Mouse (Mus musculus) frontal cortex, postnatal 14 days (tissue): ENCODE results near the gene Alg5.
"Not testable (repeated sequence)": the region's sequence is repeated elsewhere in the genome, so short reads cannot be mapped to it uniquely, and the experiment has no call there.

Experiments
- DNase-seq, 2 experiments: peaks; one replicate each; pipeline ENCODE4 v3.0.0; 2022; ENCODE audit warnings: low spot score in 2 of 2

The Alg5 gene

DNA sequence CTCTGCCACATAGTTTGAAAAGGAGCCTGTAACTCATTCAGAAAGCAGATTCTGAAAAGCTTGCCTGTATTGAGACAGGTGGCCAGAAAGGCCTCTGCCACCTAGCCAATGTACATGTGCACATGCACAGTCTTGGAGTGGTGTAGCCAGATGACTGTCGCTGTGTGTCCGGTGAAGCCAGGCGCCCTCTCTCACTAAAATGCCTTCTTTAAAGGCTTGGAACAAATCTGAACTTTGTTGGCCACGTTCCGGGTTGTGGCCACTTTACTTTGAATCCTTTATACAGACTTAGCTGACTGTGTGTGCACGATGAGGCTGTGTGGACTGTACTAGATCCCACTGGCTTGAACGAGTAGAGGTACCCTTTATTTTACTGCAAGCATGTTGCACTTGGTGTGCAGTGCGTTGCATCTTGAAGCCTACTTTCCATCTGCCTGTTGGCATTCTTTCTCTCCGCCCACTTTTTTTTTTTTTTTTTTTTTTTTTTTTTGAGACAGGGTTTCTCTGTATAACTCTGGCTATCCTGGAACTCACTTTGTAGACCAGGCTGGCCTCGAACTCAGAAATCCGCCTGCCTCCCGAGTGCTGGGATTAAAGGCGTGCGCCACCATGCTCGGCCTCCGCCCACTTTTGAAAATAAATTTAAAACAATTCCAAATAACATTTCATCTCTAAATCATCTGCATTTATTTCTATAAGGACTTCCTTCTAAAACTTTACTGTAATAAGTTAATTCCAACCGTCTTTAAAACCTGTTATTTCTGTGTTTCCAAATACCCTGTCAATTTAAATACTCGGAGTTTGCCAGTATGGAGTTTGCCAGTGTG is 975 bp downstream of the Alg5 start:
- peak in 1 of 2 experiments; percentile 14 for DNase-seq

DNA sequence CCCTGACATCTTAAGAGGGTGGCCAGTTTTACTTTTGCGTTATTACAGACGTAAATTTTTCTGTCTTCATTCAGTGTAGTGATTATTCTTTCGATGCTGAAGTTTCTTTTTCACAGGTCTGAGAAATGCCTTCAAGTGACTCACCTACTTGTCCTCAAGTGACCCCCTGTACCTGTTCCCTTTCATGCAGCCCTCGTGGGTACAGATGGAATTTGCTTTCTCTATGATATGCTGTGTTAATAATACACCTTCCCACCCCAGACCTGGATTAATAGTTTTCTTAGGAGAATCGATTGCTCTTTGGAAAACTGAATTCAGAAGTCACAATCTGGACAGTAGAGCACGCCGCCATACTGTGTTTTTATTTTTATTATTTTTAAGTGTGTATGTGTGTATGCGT is 2.0 kb downstream of the Alg5 start:
- no peak for DNase-seq

DNA sequence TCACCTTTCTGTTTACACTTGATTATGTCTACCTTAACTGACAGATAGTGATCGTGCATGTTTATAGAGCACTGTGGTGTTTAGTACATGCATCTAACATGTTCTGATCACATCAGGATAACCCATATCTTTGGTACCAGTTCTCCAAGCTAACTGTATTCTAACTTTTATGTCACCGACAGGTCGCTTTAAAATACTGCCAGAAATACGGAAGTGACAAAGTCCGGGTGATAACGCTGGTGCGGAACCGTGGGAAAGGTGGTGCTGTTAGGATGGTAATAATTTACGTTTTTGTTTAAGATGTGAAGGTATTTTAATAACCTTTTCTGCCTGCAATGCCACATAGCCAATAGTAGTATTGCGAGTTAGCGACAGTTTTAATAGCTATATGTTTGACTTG is 6.6 kb downstream of the Alg5 start:
- DNase-seq, result no peak

DNA sequence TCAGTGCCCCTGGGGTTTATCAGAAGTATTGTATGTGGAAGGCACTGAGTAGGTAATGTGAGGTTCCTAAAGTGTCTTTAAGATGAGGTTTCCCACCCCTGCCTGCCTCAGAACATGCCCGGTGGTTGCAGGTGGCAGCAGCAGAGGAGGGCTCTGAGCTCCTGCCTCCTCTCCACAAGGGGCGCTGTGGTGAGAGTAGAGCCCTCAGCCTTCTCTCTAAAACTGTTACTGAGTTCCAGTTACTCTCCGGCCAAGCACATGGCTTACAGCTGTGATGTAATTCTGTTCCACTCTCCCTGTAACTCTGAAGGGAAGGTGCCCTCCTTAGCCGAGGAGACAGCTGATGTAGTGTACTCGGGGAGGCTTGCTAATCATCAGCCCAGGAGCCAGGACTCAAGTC is 10.5 kb downstream of the Alg5 start:
- DNase-seq, result no peak

DNA sequence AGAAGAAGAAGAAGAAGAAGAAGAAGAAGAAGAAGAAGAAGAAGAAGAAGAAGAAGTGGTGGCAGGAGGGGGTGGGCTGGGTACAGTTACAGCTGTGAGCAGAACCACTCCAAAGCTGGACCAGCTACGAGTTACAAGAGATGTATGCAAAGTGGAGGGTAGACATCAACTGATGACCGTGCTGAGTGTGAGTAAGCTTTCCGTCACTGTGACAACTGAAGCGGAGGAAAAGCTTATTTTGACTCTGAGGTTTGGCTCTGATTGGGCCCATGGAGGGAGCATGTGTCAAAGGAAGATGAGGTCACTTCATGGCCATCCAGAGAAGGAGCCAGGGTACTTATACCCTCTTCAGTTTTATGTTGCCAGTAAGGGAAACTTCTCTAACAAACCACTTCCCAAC is 18.1 kb downstream of the Alg5 start:
- DNase-seq, result no peak

DNA sequence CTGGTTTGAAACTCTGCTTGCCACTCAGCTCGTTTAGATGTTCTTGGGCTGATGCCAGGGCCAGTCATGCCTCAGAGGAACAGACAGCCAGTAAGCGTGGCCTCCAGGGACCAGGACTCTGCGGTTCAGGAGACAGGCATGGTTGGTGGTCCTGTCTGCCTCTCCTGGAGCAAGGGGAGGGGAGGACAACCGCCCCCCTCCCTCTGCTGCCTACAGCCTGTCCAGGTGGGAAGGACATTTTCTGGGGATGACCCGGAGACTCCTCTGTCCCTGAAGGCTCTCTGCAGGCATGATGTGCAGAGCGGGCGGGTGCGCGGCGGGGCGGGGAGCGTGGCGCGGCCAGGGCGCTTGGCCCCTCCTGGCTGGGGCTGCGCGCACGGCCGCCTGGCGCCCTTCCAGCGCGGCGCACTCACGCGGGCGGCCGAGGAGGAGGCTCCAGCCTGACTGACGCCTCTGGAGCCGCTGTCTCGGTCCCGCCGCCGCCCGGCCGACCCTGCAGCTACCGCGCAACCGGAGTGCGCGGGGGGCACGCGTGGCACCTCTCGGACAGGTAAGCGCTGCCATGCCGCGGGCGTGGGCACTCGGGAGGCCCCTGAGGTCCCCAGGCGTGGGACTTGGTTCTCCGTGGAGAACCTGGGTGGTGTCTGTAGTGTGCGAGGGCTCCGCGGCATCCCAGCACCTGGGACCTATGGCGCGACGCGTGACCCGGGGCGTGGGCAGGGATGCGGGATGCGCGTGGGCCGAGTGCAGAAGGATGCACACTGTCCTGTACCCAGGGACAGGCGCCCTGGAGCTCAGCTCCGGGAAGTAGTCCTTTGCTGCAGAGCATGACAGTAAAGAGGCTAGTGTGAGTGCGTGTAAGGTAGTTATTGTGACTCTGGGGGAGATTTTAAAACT is 20.1 kb downstream of the Alg5 start, which contains the start of gene Smad9:
Smad9 (plus strand) TSS at position 438 of the 897 bp plus-strand sequence.
- DNase-seq, result peak; percentile 13 to 33

DNA sequence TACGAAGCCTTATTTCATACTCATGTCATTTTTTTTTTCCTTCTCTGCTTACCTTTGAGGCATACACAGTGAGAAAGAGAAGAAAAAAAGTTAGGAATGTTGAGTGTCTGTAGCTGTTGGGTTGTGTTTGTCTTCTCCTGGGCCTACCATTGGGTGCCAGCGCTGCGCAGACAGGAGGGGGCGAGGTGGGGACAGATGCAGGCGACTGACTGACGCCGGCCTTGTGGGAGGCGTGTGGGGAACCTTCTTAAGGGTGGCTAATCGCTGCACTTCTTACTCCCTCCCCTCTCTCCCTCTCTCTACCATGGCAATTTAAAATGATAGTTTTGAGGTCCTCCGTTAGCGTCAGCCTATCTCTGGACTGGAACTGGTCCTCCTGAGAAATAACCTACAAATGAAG is 20.7 kb downstream of the Alg5 start:
- peak in 1 of 2 experiments; percentile 11 for DNase-seq

DNA sequence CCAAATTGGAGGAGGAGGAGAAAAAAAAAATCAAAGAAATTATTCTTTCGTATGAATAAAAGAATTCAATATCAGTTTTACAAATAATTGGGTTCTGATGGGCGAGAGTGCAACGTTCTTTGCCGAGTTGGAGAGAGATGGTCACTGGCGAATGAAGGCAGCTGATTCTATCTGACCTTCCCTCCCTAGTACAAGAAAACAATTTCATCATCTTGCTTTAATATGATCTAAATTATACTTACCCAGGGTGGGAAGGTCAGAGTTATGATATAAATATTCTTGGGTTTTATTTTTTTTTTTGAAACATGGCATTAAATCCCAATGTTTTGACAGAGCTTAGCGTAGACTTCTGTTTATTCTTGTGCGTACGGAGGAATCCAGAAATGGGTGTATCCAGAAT is 22.1 kb downstream of the Alg5 start:
- DNase-seq, result no peak

DNA sequence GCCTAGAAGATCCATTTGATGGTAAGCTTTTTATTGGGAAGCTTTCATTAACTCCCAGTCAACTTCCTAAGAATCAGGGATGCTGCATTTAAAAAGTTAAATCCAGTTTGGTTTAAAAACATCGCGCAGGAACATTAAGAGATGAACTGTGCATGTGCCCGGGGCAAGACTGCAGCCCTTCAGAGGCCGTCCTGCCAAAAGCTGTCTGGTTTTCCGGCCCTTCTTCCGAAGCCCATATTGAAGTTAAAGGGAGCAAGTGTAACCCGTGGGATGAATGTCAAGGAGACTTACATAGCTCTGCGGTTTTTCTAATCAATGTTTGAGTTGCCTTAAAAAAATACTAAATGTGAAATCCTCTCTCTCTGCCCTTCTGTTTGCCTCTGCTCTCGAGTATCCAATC is 23.9 kb downstream of the Alg5 start:
- DNase-seq, result no peak

DNA sequence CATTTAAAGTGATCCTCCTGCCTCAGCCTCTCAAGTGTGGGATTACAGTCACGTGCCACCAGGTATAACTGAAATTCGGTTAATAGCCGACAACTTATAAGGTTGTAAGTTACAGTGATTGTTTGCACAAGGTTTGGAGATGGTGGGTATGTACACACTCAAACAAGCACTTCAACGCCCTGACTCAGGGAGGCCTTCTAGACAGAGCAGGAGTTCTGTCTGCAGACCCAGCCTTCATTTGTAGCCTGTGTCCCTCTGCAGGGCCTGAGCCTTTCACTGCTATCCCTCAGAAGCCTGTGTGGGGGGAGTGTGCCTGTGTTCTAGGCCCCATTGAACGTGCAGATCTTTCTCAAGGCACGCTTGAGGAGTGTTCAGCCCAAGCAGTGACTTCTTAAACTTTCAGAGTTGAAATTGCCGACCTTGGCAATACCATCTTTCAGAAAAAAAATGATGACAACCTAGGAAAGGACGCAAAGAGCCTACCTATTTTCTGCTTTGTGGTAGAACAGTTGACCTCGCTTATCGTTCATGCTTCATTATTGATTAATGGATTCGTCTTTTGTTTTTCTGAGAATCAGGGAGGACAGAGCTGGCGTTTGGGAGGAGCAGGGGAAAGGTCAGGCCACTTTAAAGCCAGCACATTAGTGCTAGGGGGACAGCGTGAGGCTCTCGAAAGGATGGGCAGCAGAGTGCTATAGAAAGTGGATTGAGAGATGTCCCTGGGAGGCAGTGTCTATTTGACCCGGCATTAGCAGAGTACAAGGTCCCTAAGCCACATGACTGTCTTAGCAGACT is 25.2 kb downstream of the Alg5 start:
- no peak for DNase-seq

DNA sequence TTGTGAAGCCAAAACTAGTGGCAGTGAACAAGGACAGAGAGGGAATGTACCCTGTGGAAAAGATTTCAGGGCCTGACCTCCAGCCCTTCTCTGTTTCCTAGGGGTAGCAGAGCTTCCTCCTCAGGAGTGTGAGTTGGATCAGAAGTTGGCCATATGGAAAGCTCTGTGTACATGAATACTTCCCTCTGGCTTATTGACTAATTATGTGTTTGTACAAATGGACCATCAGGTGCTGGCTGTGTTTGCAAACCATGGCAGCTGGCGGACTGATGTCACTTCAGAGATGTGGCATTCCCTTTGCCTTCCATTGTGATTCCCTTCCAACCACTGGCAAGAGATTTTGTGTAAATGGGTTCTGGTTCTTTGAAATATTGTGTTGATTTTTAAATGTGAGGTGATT is 25.9 kb downstream of the Alg5 start:
- DNase-seq, result no peak

DNA sequence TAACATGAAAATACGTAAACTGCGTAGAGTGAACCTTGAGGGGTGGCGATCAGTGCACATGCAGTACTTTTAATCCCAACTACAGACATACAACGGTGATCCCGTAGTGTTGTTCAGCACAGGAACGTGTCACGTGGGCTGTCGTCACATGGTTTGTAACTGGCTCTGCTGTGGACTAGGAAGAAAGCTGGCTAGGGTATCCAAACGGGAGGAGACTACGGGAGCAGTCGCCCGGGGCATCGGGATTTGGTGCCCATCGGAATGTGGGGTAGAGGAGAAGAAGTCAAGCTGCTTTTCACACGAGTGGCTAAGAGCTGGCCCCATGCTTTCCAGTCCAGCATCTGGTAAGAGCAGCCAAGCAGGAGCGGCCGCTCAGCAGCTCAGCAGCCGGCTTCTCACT is 29.1 kb downstream of the Alg5 start:
- peak; percentile 10 to 36 for DNase-seq

DNA sequence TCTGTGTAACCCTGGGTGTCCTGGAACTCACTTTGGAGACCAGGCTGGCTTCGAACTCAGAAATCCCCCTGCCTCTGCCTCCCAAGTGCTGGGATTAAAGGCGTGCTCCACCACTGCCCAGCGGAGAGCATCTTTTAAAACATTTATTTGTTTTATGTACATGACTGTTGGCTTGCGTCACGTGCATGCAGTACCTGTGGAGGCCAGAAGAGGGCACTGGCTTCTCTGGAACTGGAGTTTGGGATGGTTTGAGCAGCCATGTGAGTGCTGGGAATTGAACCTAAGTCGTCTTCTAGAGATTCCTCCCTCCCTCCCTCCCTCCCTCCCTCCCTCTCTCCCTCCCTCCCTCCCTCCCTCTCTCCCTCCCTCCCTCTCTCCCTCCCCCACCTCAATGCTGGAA is 30.2 kb downstream of the Alg5 start:
- not testable (repeated sequence) for DNase-seq

DNA sequence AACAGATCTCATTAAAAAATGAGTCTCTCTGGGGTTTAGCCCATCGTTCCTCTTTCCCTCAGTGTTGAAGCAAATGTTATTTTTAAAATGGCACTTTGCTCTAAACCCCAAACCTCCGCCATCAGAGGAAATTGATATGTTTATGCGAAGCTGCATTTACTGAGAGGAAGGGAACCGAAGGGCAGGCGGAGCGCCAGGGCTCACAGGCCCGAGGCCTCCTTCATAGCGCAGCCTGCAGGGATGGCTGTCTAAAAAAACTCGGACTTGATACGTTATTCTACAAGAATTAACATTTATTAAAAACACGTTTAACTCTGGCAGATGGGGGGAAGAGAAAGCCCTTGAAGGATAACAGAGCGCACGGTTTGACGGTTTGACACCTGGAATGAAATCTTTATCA is 30.7 kb downstream of the Alg5 start:
- DNase-seq, result no peak

DNA sequence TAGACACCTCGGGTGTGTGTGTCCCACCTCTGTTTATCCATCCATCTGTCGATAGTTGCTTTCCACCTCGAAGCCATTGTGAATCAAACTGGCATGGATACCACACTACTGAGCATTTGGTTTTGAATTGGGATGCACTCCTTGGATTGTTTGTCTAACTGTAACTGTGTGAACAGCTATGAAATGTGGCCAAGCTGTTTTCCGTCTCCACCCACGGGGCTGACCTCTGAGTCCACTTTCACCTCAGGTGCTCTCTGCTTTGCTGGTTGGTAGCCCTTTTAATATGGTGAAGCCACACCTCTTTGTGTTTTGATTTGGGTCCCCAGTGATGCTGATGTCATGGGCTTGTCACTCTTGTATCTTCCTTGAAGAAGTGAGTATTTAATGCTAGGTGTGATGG is 31.5 kb downstream of the Alg5 start:
- DNase-seq, result no peak

DNA sequence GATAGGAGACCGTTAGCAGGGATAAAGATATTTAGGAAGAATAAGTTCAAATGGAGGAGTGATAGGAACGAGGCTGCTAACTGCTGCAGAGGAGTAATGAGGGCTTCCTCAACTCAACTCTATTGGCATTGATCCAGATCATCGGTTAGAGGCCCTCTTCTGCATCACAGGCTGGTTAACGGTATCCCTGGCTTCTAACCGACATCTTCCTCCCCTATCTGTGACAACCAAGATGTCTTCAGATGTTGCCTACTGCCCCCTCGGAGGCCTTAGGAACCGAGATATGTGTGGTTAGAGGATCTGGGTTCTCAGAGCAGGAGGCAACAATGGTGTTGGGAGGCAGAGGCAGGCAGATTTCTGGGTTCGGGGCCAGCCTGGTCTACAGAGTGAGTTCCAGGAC is 33.3 kb downstream of the Alg5 start:
- DNase-seq, result no peak

DNA sequence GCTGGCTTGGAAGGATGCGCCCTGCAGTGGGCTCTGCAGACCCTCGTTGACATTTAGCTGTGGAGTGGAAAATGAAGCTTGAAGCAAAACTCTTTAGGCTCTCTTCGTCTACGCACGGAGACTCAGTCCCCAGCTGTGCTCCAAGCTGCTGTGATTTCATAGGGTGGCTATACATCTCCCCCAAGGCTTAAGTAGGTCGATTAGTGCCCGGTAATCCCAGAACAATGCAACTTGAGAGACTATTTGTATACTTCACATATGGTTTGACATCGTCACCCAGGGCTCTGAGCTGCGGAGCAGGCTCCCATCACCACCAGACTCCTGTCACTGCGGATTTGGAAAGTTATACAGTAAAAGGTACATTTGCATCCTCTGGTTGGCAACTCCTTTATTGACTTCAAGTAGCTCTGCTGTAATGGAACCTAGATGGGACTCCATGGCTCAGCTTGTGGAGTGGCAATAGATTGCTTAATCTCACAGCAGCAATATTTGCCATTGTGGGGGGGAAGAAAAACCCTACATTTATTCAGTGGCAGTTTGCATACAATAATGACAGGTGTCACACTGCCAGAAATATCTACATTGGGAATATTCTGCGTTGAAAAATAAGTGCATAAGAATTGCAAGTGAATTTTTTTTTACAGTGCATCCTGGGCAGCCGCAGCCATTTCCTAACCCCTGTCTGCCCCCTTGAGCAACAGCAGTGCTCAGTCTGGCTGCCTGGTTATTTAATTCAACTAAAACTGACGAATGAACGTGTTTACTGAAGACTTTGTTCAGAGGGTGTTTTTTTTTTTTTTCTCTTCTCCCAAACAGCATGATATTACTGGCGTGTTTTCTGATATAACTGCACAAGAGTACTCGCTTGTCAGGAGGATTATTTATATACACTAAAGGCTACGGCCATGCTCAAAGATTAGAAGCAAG is 34.3 kb downstream of the Alg5 start:
- no peak for DNase-seq

DNA sequence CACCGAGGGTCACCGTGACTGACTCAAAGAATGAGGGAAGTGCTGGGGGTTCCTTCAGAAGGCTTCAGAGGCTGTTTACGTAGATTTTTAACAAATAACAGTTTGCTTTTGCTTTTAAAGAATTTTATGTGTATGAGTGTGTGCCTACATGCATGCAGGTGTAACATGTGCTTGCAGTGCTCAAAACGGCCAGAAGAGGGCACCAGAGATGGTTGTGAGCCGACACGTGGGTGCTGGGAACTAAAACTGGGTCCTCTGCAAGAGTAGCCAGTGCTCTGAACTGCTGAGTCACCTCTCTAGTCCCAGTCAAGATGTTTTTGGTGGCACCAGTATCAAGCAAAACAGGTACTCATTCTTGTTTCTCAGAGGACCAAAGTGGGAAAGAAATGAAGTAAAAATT is 38.3 kb downstream of the Alg5 start:
- DNase-seq, result no peak

DNA sequence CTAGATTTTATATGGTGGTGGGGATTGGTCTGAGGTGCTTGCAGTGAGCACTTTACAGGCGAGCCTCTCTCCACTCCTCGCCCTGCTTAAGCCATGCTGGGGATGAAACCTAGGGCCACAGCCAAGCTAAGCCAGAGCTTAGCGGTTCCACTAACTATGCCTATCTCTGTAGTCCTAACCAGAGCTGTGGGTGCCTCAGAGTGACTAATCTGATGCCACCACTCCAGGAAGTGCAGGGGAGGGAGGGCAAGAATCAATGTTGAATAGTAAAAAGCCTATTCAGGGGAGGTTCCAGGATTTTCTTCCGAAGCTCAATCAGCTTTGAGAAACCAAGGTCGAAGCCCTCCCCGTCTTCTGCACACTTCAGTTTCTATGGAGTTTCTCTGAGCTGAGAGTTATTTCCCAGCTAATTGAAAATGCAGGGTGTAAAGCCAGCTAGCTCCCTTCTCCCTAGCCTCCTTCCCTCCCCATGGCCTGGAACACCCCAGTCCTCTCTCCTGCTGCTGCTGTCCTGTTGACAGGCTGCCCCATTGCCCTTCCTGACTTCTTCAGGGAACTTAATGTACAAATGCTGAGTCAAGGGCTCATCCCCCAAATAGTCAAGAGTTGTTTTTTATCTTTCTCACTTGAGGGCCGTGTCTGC is 40.8 kb downstream of the Alg5 start:
- no peak for DNase-seq

DNA sequence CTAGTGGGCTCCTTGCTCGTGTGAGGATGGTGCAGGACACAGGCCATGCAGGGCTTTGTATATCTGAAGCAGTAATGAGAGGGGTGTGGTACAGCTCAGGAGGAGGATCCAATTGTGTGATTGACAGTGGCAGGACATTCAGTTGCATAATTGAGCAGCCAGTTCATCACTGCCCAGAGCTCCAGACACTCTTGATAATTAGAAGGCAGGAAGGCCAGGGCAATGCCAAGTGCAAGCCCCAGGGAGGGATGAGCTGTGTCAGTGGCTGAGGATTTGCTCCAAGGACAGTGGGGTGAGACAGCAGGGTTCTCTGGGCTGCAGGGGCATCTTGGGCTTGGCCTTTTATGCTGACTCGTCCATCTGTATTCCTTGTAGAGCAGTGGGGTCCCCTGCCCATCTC is 55.3 kb downstream of the Alg5 start:
- no peak for DNase-seq
